Mouse (Mus musculus) embryonic facial prominence, embryonic 11.5 days (tissue): Measurements from ENCODE around the gene Rasgrp2. TPM values are rescaled to one million over a fixed set of nuclear protein-coding genes. Genes with fewer than 3 reads are reported as not detected.

ENCODE experiments used
- ATAC-seq: fragments of 200-750 bp; cut with Nextera tagmentation; replicated peaks from 2 replicates; pipeline ENCODE4 v1.8.0; 2017; ENCODE audit warnings: low read depth; ENCODE audit not compliant: insufficient number of reproducible peaks, low FRiP score, low TSS enrichment
- DNase-seq: peaks from one replicate; pipeline ENCODE4 v3.0.0-alpha.2; 2015; ENCODE audit warnings: low spot score
- H3K27ac ChIP-seq: fragments of 300-500 bp; sonication (generic); replicated peaks from 2 replicates; pipeline ENCODE4 v1.5.1; 2014; ENCODE audit warnings: mild to moderate bottlenecking, low read depth, low read length, control low read depth
- H3K27me3 ChIP-seq: fragments of 300-500 bp; sonication (generic); 2 replicates; pipeline ENCODE4 v1.6.1; 2014; ENCODE audit warnings: mild to moderate bottlenecking, low read length, moderate library complexity, mixed read lengths; ENCODE audit not compliant: control insufficient read depth, insufficient read depth
- H3K36me3 ChIP-seq: fragments of 300-500 bp; sonication (generic); replicated peaks from 2 replicates; pipeline ENCODE4 v1.6.1; 2014; ENCODE audit warnings: low read depth, mild to moderate bottlenecking, low read length, moderate library complexity, mixed read lengths; ENCODE audit not compliant: control insufficient read depth, insufficient read depth
- H3K4me1 ChIP-seq: fragments of 300-500 bp; sonication (generic); 2 replicates; pipeline ENCODE4 v1.6.1; 2014; ENCODE audit warnings: low read length, mixed read lengths; ENCODE audit not compliant: control insufficient read depth, insufficient read depth
- H3K4me2 ChIP-seq: fragments of 300-500 bp; sonication (generic); 2 replicates; pipeline ENCODE4 v1.6.1; 2014; ENCODE audit warnings: low read depth, mild to moderate bottlenecking, control low read depth, low read length, moderate library complexity
- H3K4me3 ChIP-seq: fragments of 300-500 bp; sonication (generic); 2 replicates; pipeline ENCODE4 v1.5.1; 2014; ENCODE audit warnings: low read depth, low read length, control low read depth
- H3K9ac ChIP-seq: fragments of 300-500 bp; sonication (generic); replicated peaks from 2 replicates; pipeline ENCODE4 v1.6.1; 2014; ENCODE audit warnings: mild to moderate bottlenecking, control low read depth, low read length
- H3K9me3 ChIP-seq: fragments of 300-500 bp; sonication (generic); replicated peaks from 2 replicates; pipeline ENCODE4 v1.6.1; 2016; ENCODE audit warnings: mild to moderate bottlenecking, low read length, inconsistent platforms, mixed read lengths; ENCODE audit not compliant: control insufficient read depth
- WGBS: fragments of 180-500 bp; shearing (Covaris S2); extraction: QIAGEN DNeasy Blood & Tissue Kit; methylation state at CpG from one replicate; pipeline ENCODE4 v1.1.7; 2014; 5-methylcytosine and 5-hydroxymethylcytosine counted together
- polyA plus RNA-seq: library from polyadenylated mRNA; unstranded; fragments of >200 nt; fragmentation: Nextera tagmentation; extraction: Ambion mirVana; gene quantifications from 2 replicates; pipeline ENCODE4 v1.2.1, GENCODE M21; 2014

Gene Rasgrp2
- polyA plus RNA-seq, 1 experiment from 2014 or later: 15.6 TPM

- Histone ChIP-seq H3K4me3 (no peak overlapping the region), H3K27me3 (no peaks in the 10 kb centered on the region), H3K9ac (no peak overlapping the region), H3K36me3 (no peaks in the 10 kb centered on the region), H3K4me1 (no peaks in the 10 kb centered on the region), H3K9me3 (no peaks in the 10 kb centered on the region), H3K27ac (no peak overlapping the region), H3K4me2 (no peak overlapping the region)
- ATAC-seq (no peak), DNase-seq (no peak)
- 69% methylated on average over 10 of the region's 10 CpGs for WGBS
These were observed 55.0 kb downstream of the Rasgrp2 start for GRCm38 (mm10) chr19:6454041-6454720.

DNA sequence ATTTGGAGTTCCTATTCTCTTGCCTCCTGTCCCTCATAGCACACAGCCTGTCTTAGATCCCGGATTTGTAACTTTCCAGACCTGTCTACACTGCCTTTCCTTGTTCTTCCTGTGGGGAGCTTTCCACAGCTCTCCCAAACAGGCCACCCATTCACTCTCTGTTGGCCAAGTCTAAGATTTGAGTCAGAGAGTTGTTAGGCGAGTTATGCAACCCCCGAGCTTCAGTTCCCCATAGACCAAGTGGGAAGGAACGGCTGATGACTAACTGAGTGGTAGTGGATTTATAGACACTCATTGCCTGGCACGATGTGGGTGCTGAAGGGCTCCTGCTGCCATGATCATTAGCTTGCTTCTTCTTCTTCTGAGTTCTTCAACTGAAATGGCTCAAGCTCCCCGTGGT, 60.4 kb downstream of the Rasgrp2 start:
- Histone ChIP-seq H3K4me3 (no peak overlapping the region), H3K36me3 (no peaks in the 10 kb centered on the region)
- WGBS: 88% methylated on average over 6 of the region's 6 CpGs

GRCm38 (mm10) chr19:6462841-6463240, 63.7 kb downstream of the Rasgrp2 start:
- H3K27me3 ChIP-seq: no peaks in the 10 kb centered on the region
- no peak overlapping the region for H3K27ac ChIP-seq
- DNase-seq: no peak
- H3K4me3 ChIP-seq: no peak overlapping the region
- H3K9me3 ChIP-seq: no peaks in the 10 kb centered on the region
- H3K4me2 ChIP-seq: no peak overlapping the region
- no peak overlapping the region for H3K9ac ChIP-seq
- WGBS: 49% methylated on average over 6 of the region's 6 CpGs
- peaks cover 4% of the 10 kb centered on the region for H3K4me1 ChIP-seq
- H3K36me3 ChIP-seq: no peaks in the 10 kb centered on the region
- ATAC-seq: no peak

More for the DNA sequence above, 60.4 kb downstream of the Rasgrp2 start:
- ATAC-seq (no peak), DNase-seq (no peak)
- H3K4me1 ChIP-seq: no peaks in the 10 kb centered on the region
- no peak overlapping the region for H3K9ac ChIP-seq
- H3K27me3 ChIP-seq: no peaks in the 10 kb centered on the region
- H3K27ac ChIP-seq: no peak overlapping the region
- H3K9me3 ChIP-seq: no peaks in the 10 kb centered on the region
- no peak overlapping the region for H3K4me2 ChIP-seq

DNA sequence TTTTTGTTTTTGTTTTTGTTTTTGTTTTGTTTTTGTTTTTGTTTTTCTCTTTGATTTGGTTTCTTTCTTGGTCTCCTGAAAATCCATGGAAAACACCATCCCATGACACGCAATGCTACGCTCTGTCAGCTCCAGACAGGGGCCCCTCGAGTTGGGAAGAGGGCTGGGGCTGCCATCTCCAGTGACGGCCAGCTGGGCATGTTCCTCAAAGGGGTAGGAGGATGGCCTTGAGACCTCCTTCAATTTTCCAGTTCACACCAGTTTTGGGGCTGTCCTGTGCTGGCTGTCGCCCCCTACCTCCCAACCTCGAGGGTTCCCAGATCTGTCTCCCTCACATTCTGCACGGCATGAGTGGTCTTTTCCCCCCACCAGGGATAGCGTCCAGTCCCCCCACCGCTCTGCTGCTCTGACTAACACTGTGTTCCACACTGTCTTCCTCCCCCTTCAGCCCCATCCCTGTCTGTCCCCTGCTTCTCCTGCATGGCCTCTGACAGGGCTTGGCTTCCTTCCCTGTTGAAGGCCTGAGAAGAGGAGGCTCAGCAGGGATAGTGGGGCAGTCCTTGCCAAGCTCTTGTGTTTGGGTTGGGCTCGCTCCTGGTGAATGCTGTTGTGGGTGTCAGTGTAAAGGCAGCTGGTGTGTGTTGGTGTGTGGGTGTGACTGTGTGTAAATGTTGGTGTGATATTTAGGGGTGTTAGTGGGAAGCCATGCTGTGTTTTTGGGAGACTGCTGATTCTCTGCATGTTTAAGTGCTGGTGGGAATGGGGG, 65.3 kb downstream of the Rasgrp2 start:
- Histone ChIP-seq H3K27ac (no peak overlapping the region), H3K9ac (no peak overlapping the region), H3K27me3 (no peaks in the 10 kb centered on the region), H3K4me3 (no peak overlapping the region), H3K4me1 (peaks cover 4% of the 10 kb centered on the region), H3K4me2 (no peak overlapping the region), H3K9me3 (no peaks in the 10 kb centered on the region), H3K36me3 (no peaks in the 10 kb centered on the region)
- 48% methylated on average over 10 of the region's 10 CpGs for WGBS
- DNase-seq (no peak), ATAC-seq (no peak; the same call in 1 of the 2 replicates)

Other genes starting within 250 kb of the Rasgrp2 start
- not detected in 2 replicates for gene Majin, start 215.0 kb upstream of the Rasgrp2 start, polyA plus RNA-seq
- 1.9 and 2.4 TPM in 2 replicates for gene Gpha2, start 173.0 kb upstream of the Rasgrp2 start, polyA plus RNA-seq
- gene Ppp2r5b, start 163.5 kb upstream of the Rasgrp2 start, polyA plus RNA-seq: 25.0 and 27.8 TPM in 2 replicates
- 6.5 and 7.7 TPM in 2 replicates for gene Atg2a, start 157.7 kb upstream of the Rasgrp2 start, polyA plus RNA-seq
- 50.9 and 58.1 TPM in 2 replicates for gene Ehd1, start 122.6 kb upstream of the Rasgrp2 start, polyA plus RNA-seq
- gene Cdc42bpg, start 92.9 kb upstream of the Rasgrp2 start, polyA plus RNA-seq: 0.43 and 0.61 TPM in 2 replicates
- gene Men1, start 64.4 kb upstream of the Rasgrp2 start, polyA plus RNA-seq: 49.7 and 51.1 TPM in 2 replicates
- 5.6 and 6.4 TPM in 2 replicates for gene Map4k2, start 58.2 kb upstream of the Rasgrp2 start, polyA plus RNA-seq
- 157 and 172 TPM in 2 replicates for gene Sf1, start 35.6 kb upstream of the Rasgrp2 start, polyA plus RNA-seq
- 1.4 and 2.8 TPM in 2 replicates for gene Pygm, start 14.9 kb upstream of the Rasgrp2 start, polyA plus RNA-seq
- gene Nrxn2, start 19.4 kb downstream of the Rasgrp2 start, polyA plus RNA-seq: 4.1 and 5.0 TPM in 2 replicates
- gene Slc22a12, start 143.7 kb downstream of the Rasgrp2 start, polyA plus RNA-seq: not detected in 2 replicates